Mouse (Mus musculus) kidney, embryonic 14.5 days (tissue): ENCODE measurements around the gene Rbms1. TPM values are rescaled to one million over a fixed set of nuclear protein-coding genes. Genes with fewer than 3 reads are reported as not detected.

ENCODE experiments used
- ATAC-seq: fragments of 200-750 bp; cut with Nextera tagmentation; 2 replicates; pipeline ENCODE4 v1.8.0; 2017; ENCODE audit warnings: moderate number of reproducible peaks, mild to moderate bottlenecking, moderate TSS enrichment, moderate library complexity; ENCODE audit not compliant: low FRiP score, low TSS enrichment
- H3K27ac ChIP-seq: fragments of 300-500 bp; sonication (generic); 2 replicates; pipeline ENCODE4 v1.5.1; 2014; ENCODE audit warnings: low read depth, mild to moderate bottlenecking, low read length, moderate library complexity, mixed read lengths
- H3K27me3 ChIP-seq: fragments of 300-500 bp; sonication (generic); 2 replicates; pipeline ENCODE4 v1.6.1; 2014; ENCODE audit warnings: mild to moderate bottlenecking, low read length; ENCODE audit not compliant: control insufficient read depth, insufficient read depth
- H3K36me3 ChIP-seq: fragments of 300-500 bp; sonication (generic); 2 replicates; pipeline ENCODE4 v1.6.1; 2014; ENCODE audit warnings: low read length, mixed read lengths; ENCODE audit not compliant: control insufficient read depth, insufficient read depth
- H3K4me1 ChIP-seq: fragments of 300-500 bp; sonication (generic); 2 replicates; pipeline ENCODE4 v1.6.1; 2014; ENCODE audit warnings: low read length, mixed read lengths; ENCODE audit not compliant: control insufficient read depth, insufficient read depth
- H3K4me2 ChIP-seq: fragments of 300-500 bp; sonication (generic); replicated peaks from 2 replicates; pipeline ENCODE4 v1.6.1; 2014; ENCODE audit warnings: low read depth, mild to moderate bottlenecking, low read length
- H3K4me3 ChIP-seq: fragments of 300-500 bp; sonication (generic); 2 replicates; pipeline ENCODE4 v1.5.1; 2014; ENCODE audit warnings: mild to moderate bottlenecking, low read length
- H3K9ac ChIP-seq: fragments of 300-500 bp; sonication (generic); 2 replicates; pipeline ENCODE4 v1.6.1; 2014; ENCODE audit warnings: low read depth, mild to moderate bottlenecking, low read length, moderate library complexity
- H3K9me3 ChIP-seq: fragments of 300-500 bp; sonication (generic); 2 replicates; pipeline ENCODE4 v1.6.1; 2016; ENCODE audit warnings: low read length; ENCODE audit not compliant: control insufficient read depth
- WGBS: fragments of 180-500 bp; shearing (Covaris S2); extraction: QIAGEN DNeasy Blood & Tissue Kit; methylation state at CpG from one replicate; pipeline ENCODE4 v1.1.7; 2014; 5-methylcytosine and 5-hydroxymethylcytosine counted together
- polyA plus RNA-seq: library from polyadenylated mRNA; unstranded; fragments of >200 nt; fragmentation: Nextera tagmentation; extraction: Ambion mirVana; gene quantifications from 2 replicates; pipeline ENCODE4 v1.2.1, GENCODE M21; 2014

Rbms1 gene
- polyA plus RNA-seq, 1 experiment from 2014 or later = 115 TPM

DNA sequence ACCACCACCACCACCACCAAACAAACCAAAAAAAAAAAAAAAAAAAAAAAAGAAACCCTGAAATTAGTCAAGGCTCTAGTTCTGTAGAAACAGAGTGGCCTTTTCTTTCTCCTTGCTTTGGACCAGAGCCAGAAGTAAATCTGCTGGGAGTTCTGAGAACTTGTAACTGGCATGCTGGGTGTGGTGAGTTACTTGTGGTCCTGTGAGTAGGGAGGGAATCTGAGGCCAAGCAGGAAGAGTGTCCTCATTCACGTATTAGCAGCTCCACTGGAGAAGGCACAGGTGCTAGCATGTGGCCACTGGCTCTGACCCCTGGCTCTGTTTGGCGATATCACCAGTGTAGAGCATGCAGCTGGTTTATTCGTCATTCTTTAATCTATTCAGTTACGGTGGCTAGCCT, 137.3 kb downstream of the Rbms1 start:
- Histone ChIP-seq H3K9me3 (no peaks in the 10 kb centered on the region), H3K27me3 (no peaks in the 10 kb centered on the region), H3K27ac (no peak overlapping the region), H3K36me3 (no peaks in the 10 kb centered on the region), H3K4me3 (no peak overlapping the region), H3K9ac (no peak overlapping the region), H3K4me1 (peaks cover 4% of the 10 kb centered on the region; the same call in 1 of the 2 replicates), H3K4me2 (no peak overlapping the region)
- WGBS = 74% methylated on average over 4 of the region's 4 CpGs
- ATAC-seq = no peak

DNA sequence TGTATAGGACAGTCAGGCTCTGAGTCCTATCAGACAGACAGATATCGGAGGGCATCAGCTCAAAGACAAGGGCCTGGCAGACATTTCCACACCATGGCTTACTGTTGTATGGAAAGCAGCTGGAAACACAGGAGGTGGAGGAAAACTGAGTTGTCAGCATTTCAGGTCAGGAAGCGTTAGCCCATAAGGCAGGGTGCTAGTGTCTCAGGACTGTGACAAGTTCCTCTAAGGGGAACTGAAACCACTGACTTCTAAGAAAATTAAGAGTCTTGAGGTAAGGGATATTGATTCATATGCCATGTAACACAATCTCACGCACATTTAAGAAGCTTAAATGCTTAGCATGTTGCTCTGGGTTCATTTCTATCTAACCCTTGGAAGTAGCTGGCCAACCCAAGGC, 141.4 kb downstream of the Rbms1 start:
- Histone ChIP-seq H3K36me3 (no peaks in the 10 kb centered on the region), H3K27me3 (no peaks in the 10 kb centered on the region), H3K4me1 (no peaks in the 10 kb centered on the region; the same call in 1 of the 2 replicates), H3K4me2 (no peak overlapping the region), H3K4me3 (no peak overlapping the region), H3K9me3 (no peaks in the 10 kb centered on the region), H3K9ac (no peak overlapping the region), H3K27ac (no peak overlapping the region)
- no peak for ATAC-seq
- 85% methylated on average over 3 of the region's 3 CpGs for WGBS

DNA sequence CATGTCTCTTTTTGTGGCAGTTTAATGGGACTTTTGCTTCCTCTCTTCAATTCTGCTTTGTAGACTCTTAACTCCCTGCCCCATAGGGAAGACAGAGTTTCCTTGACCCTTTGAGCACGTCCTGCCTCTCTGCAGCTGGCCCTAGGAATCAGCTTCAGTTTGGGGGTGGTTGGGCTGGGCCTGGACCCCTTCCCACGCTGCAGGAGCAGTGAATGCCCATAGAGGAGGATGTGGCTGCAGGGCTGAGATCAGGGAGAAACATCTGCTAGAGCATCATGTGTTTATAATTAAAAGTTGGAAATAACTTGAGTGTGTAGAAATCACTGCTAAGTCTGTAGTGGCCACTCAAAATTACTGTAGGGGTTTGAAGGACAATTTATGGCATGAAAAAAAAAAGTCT, 144.4 kb downstream of the Rbms1 start:
- no peak for ATAC-seq
- no peaks in the 10 kb centered on the region for H3K36me3 ChIP-seq
- no peaks in the 10 kb centered on the region for H3K4me1 ChIP-seq
- no peak overlapping the region for H3K4me2 ChIP-seq
- 33% methylated on average over 2 of the region's 2 CpGs for WGBS
- H3K9ac ChIP-seq = no peak overlapping the region
- no peaks in the 10 kb centered on the region for H3K27me3 ChIP-seq
- no peak overlapping the region for H3K4me3 ChIP-seq
- no peaks in the 10 kb centered on the region for H3K9me3 ChIP-seq
- H3K27ac ChIP-seq = no peak overlapping the region

DNA sequence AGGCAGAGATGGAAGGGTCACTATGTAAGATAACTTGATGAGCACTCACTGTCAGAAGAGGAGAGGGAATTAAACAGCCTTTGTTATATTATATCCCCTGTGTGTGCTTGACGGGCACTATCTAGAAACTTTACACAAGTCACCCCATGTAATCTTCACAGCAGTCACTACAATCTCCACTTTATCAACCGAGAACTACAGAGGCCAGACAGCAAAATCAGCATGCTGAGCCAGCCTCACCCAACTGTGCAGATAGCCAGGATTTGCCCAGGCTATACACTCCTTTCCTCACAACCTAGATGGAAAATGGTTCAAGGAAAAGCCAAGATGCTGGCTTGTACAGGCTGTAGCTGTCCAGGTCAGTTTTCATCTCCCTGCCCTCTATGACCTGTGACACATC, 146.7 kb downstream of the Rbms1 start:
- Histone ChIP-seq H3K9me3 (no peaks in the 10 kb centered on the region), H3K27ac (no peak overlapping the region), H3K4me3 (no peak overlapping the region), H3K9ac (no peak overlapping the region), H3K4me1 (no peaks in the 10 kb centered on the region), H3K36me3 (no peaks in the 10 kb centered on the region), H3K4me2 (no peak overlapping the region), H3K27me3 (no peaks in the 10 kb centered on the region)
- WGBS = 84% methylated on average over 2 of the region's 2 CpGs
- ATAC-seq = no peak

DNA sequence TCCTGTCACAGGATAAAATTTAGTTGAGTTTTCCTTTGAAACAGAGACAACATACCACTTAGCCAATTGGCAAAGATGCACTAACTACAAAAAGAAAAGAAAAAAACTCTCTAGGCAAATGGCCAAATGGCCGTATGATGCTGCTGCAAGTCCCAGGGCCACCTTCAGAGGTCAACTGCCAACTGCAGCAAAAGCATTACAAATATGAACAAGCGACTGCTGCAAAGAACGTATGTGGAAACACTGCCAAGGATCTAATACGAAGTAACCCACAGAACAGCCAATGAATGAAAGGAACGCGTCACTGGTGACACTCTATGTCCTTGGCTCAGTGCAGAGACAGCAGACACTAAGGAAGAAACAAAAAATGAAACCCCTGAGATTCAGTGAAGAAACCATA, 148.2 kb downstream of the Rbms1 start:
- no peaks in the 10 kb centered on the region for H3K9me3 ChIP-seq
- peaks cover 6% of the 10 kb centered on the region for H3K4me1 ChIP-seq
- 85% methylated on average over 6 of the region's 6 CpGs for WGBS
- H3K9ac ChIP-seq = no peak overlapping the region
- no peak overlapping the region for H3K4me2 ChIP-seq
- H3K27me3 ChIP-seq = no peaks in the 10 kb centered on the region
- no peak overlapping the region for H3K4me3 ChIP-seq
- H3K36me3 ChIP-seq = no peaks in the 10 kb centered on the region
- H3K27ac ChIP-seq = no peak overlapping the region
- no peak for ATAC-seq

DNA sequence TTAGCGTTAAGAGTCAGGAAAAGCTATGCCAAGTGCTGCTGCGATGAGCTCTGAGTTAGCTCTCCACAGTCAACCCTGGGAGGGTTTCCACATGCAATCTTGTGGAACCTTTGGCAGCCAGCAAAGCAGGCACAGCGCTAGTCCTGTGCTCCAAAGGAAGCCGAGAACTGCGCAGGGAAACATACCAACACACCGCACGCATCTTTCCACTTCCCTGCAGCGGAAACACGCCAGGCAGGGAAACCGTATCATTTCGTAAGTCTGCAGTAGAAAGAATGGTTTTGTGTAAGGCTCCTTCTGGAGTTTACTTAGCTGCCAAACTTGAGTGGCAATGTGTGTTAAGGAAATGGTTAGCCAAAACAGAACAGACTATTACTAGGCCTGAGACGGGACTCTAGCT, 150.0 kb downstream of the Rbms1 start:
- ATAC-seq = no peak
- no peaks in the 10 kb centered on the region for H3K9me3 ChIP-seq
- H3K4me1 ChIP-seq = peaks cover 24% of the 10 kb centered on the region
- no peaks in the 10 kb centered on the region for H3K27me3 ChIP-seq
- H3K9ac ChIP-seq = no peak overlapping the region
- H3K27ac ChIP-seq = no peak overlapping the region
- no peaks in the 10 kb centered on the region for H3K36me3 ChIP-seq
- no peak overlapping the region for H3K4me2 ChIP-seq
- H3K4me3 ChIP-seq = no peak overlapping the region
- 90% methylated on average over 12 of the region's 12 CpGs for WGBS

DNA sequence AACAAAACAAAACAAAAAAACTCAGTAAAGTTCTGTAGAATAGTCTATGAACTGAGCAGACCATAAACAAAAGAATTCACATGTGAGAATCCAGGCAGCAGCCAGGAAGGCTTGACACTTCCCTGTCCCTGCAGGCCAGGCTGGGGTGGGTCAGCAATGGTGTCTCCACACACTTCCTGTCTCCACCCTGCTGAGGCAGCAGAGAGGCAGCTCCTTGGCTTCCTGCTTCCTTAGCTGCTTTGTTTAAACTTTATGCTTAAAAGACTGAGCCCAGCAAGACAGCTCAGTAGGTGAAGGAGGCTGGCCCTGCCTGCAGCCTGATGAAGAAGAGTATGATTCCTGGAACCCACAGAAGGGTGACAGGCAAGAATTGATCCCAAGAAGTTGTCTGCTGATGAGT, 152.4 kb downstream of the Rbms1 start:
- Histone ChIP-seq H3K9ac (no peak overlapping the region), H3K27me3 (no peaks in the 10 kb centered on the region), H3K36me3 (no peaks in the 10 kb centered on the region), H3K4me1 (peaks cover 34% of the 10 kb centered on the region), H3K9me3 (no peaks in the 10 kb centered on the region), H3K4me2 (no peak overlapping the region), H3K27ac (peak overlapping the region; percentile 51; the same call in 1 of the 2 replicates), H3K4me3 (no peak overlapping the region)
- peak; percentile 46; the same call in 1 of the 2 replicates for ATAC-seq

DNA sequence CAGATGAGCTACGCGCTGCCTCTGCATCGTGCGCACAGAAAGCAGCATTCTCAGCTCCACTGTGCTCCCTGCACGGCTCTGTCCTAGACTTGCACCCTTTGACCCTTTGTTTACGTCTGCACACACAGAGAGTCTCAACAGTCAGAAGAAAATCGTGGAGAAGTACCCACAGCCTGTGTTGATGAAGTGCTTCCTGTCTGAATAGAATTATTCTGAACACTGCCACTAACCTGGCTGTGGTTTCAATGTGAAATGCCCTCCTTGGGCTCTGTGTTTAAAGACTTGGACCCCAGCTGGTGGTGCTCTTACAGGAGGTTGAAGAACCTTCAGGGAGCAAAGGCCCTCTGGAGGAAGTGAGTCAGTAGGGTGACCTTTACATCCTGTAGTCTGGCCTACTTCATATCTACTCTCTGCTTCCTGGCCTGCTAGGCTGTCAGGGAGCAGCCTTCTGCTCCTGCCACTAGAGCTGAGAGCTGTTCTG, 153.5 kb downstream of the Rbms1 start:
- peak; percentile 24; the same call in 1 of the 2 replicates for ATAC-seq
- no peak overlapping the region for H3K4me3 ChIP-seq
- whole genome bisulfite sequencing = 40% methylated on average over 7 of the region's 7 CpGs
- H3K27me3 ChIP-seq = no peaks in the 10 kb centered on the region
- H3K36me3 ChIP-seq = no peaks in the 10 kb centered on the region
- no peak overlapping the region for H3K9ac ChIP-seq
- H3K9me3 ChIP-seq = no peaks in the 10 kb centered on the region
- no peak overlapping the region for H3K4me2 ChIP-seq
- H3K27ac ChIP-seq = peak overlapping the region; percentile 55; the same call in 1 of the 2 replicates
- H3K4me1 ChIP-seq = peaks cover 43% of the 10 kb centered on the region

DNA sequence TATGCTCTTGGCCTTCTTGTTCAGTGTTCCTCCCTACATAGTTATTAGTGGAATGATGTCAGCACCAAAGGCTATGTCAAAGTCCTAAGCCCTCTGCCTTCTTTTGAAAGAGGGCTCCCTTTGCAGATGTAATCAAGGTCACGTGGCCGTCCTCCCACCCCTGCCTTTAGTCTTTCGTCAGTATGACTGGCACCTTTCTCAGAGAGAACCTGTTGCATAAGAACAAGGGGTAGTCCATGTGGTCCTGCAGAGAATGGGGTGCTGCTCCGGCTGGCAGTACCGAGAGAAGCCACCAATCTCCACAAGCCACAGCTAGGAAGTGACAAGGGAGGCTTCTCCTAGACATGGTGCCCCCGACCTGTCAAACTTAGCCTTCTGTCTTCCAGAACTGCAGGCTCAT, 154.2 kb downstream of the Rbms1 start:
- 68% methylated on average over 6 of the region's 6 CpGs for WGBS
- no peak overlapping the region for H3K27ac ChIP-seq
- no peaks in the 10 kb centered on the region for H3K36me3 ChIP-seq
- H3K4me3 ChIP-seq = no peak overlapping the region
- no peak overlapping the region for H3K9ac ChIP-seq
- no peak for ATAC-seq
- no peaks in the 10 kb centered on the region for H3K27me3 ChIP-seq
- no peaks in the 10 kb centered on the region for H3K9me3 ChIP-seq
- no peak overlapping the region for H3K4me2 ChIP-seq
- H3K4me1 ChIP-seq = peaks cover 49% of the 10 kb centered on the region
